Mouse (Mus musculus): ENCODE measurements around the gene Pkd2.

DNA sequence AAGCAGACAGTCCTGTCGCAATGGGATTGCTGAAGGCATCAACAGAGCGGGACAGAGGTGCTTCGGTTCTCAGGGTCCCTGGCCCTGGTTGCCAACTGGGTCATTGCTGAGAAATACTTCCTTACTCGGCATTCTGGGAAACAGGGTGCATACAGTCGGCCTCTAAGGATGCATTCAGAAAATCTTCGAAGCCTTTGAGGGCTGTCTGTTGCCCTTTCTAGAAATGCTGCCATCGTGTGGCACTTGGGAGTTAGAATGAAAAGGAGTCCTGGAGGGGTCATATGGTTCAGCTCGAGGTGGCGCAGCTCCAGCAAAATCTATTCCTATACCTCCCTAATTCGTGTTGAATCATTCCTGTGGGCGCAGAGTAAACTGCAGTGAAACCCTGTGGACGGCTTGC lies 26.4 kb upstream of the Pkd2 start:
- TF ChIP-seq CTCF (IDR thresholded peaks at IDR 0.05; ENCODE audit: borderline replicate concordance, insufficient read depth, low read depth, low read length) (no peak), POLR2A (IDR thresholded peaks at IDR 0.05; ENCODE audit: borderline replicate concordance, insufficient read depth, low read length) (no peak)
